Mouse (Mus musculus): ENCODE measurements around the gene Dlg2. TPM values are rescaled to one million over a fixed set of nuclear protein-coding genes. Genes with fewer than 3 reads are reported as not detected.

The Dlg2 gene
- polyA plus RNA-seq, 3 experiments from 2014 or later = 0.83 to 3.5 (median 1.1) TPM

GRCm38 (mm10) chr7:91790949-91791564 lies 1314.6 kb downstream of the Dlg2 start:
- no peak for ATAC-seq

GRCm38 (mm10) chr7:91806632-91807031 lies 1330.2 kb downstream of the Dlg2 start:
- ATAC-seq = no peak

- ATAC-seq = no peak
These were observed 1334.3 kb downstream of the Dlg2 start for GRCm38 (mm10) chr7:91810774-91811173.

- ATAC-seq = no peak
These were observed 1341.5 kb downstream of the Dlg2 start for GRCm38 (mm10) chr7:91818004-91818403.

GRCm38 (mm10) chr7:91832207-91832606 lies 1355.7 kb downstream of the Dlg2 start:
- no peak for ATAC-seq

GRCm38 (mm10) chr7:91845723-91846122 lies 1369.3 kb downstream of the Dlg2 start:
- ATAC-seq = no peak

- no peak for ATAC-seq
These were observed 1372.9 kb downstream of the Dlg2 start for GRCm38 (mm10) chr7:91849364-91849763.

- ATAC-seq = no peak
These were observed 1377.2 kb downstream of the Dlg2 start for GRCm38 (mm10) chr7:91853653-91854052.

- ATAC-seq = no peak
These were observed 1380.5 kb downstream of the Dlg2 start for GRCm38 (mm10) chr7:91856931-91857330.

- no peak for ATAC-seq
These were observed 1386.5 kb downstream of the Dlg2 start for GRCm38 (mm10) chr7:91862806-91863531.

GRCm38 (mm10) chr7:91868919-91869318 lies 1392.4 kb downstream of the Dlg2 start:
- ATAC-seq = no peak

- ATAC-seq = no peak
These were observed 1400.4 kb downstream of the Dlg2 start for GRCm38 (mm10) chr7:91876831-91877230.

GRCm38 (mm10) chr7:91877804-91878203 lies 1401.3 kb downstream of the Dlg2 start:
- no peak for ATAC-seq

- ATAC-seq = no peak
These were observed 1409.9 kb downstream of the Dlg2 start for GRCm38 (mm10) chr7:91886336-91886735.

- no peak for ATAC-seq
These were observed 1417.5 kb downstream of the Dlg2 start for GRCm38 (mm10) chr7:91893991-91894390.

- no peak for ATAC-seq
These were observed 1420.5 kb downstream of the Dlg2 start for GRCm38 (mm10) chr7:91896935-91897334.

- no peak for ATAC-seq
These were observed 1421.0 kb downstream of the Dlg2 start for GRCm38 (mm10) chr7:91897509-91897908.

GRCm38 (mm10) chr7:91902503-91902902 lies 1426.0 kb downstream of the Dlg2 start:
- ATAC-seq = no peak

GRCm38 (mm10) chr7:91916809-91917208 lies 1440.3 kb downstream of the Dlg2 start:
- no peak for ATAC-seq

GRCm38 (mm10) chr7:91919099-91919498 lies 1442.6 kb downstream of the Dlg2 start:
- ATAC-seq = no peak

GRCm38 (mm10) chr7:91919738-91920137 lies 1443.3 kb downstream of the Dlg2 start:
- no peak for ATAC-seq

GRCm38 (mm10) chr7:91934881-91935597 lies 1458.6 kb downstream of the Dlg2 start:
- ATAC-seq = no peak

- ATAC-seq = no peak
These were observed 1459.7 kb downstream of the Dlg2 start for GRCm38 (mm10) chr7:91936193-91936592.

- ATAC-seq = no peak
These were observed 1466.8 kb downstream of the Dlg2 start for GRCm38 (mm10) chr7:91943224-91943623.
